29 mouse cellular contexts compared by ENCODE assay signal in genomic region chr8:107510766-107511165, GRCm38 (mm10).
DNase-seq lines count a peak whose midpoint lies in the region; ATAC-seq and TF ChIP-seq lines count a peak whose summit lies in the region.
"Had no signal": no experiment of that assay in that cellular context is flagged by ENCODE, and none has a peak within 500 bp of the region (broad histone marks: within the 10 kb centered on the region; RNA-seq: fewer than 3 reads in every experiment).

No protein-coding gene starts in this region.

- no peak for ATAC-seq in embryonic facial prominence, embryonic 14.5 days (ENCODE audit: low read depth)
- no peak for ATAC-seq in limb, embryonic 14.5 days (ENCODE audit: low FRiP score, low read depth)
- ATAC-seq in kidney, embryonic 15.5 days (replicated peaks; ENCODE audit: low FRiP score): no peak
- ATAC-seq: forebrain, embryonic 13.5 days; forebrain, embryonic 16.5 days; hindbrain, postnatal 0 days; inflammation-experienced regulatory T-cells, adult 6 months; Patski had no signal

- peaks cover 10% of the 10 kb centered on the region for H3K36me3 ChIP-seq in embryonic facial prominence, embryonic 14.5 days (ENCODE audit: control insufficient read depth, insufficient read depth, low read length)
- H3K36me3 ChIP-seq in limb, embryonic 14.5 days (ENCODE audit: control insufficient read depth, insufficient read depth, low read length): no peaks in the 10 kb centered on the region; the same call in 1 of the 2 replicates
- peaks cover 19% of the 10 kb centered on the region; the same call in 1 of the 2 replicates for H3K36me3 ChIP-seq in kidney, embryonic 15.5 days

- H3K4me3 ChIP-seq in layer of hippocampus, adult 2 months: no peak overlapping the region
- H3K4me3 ChIP-seq in embryonic facial prominence, embryonic 14.5 days (ENCODE audit: low read depth, low read length): no peak overlapping the region
- H3K4me3 ChIP-seq in limb, embryonic 14.5 days (replicated peaks; ENCODE audit: low read length): no peak overlapping the region
- no peak overlapping the region for H3K4me3 ChIP-seq in kidney, embryonic 15.5 days (replicated peaks)
- H3K4me3 ChIP-seq: embryonic facial prominence, embryonic 12.5 days; forebrain, embryonic 10.5 days; forebrain, embryonic 13.5 days; heart, embryonic 10.5 days; heart, embryonic 13.5 days had no signal

- no peaks in the 10 kb centered on the region for H3K27me3 ChIP-seq in embryonic facial prominence, embryonic 14.5 days (replicated peaks; ENCODE audit: control insufficient read depth, insufficient read depth, low read length)
- no peaks in the 10 kb centered on the region for H3K27me3 ChIP-seq in limb, embryonic 14.5 days (ENCODE audit: control insufficient read depth, insufficient read depth, low read length)
- no peaks in the 10 kb centered on the region for H3K27me3 ChIP-seq in kidney, embryonic 15.5 days
- H3K27me3 ChIP-seq: CH12.LX; embryonic facial prominence, embryonic 12.5 days; forebrain, embryonic 13.5 days; heart, embryonic 13.5 days; Patski had no signal

- peak overlapping the region; percentile 4; the same call in 1 of the 2 replicates for H3K27ac ChIP-seq in layer of hippocampus, adult 2 months
- peak overlapping the region; percentile 63; the same call in 1 of the 2 replicates for H3K27ac ChIP-seq in embryonic facial prominence, embryonic 14.5 days (replicated peaks; ENCODE audit: low read depth, low read length)
- H3K27ac ChIP-seq in limb, embryonic 14.5 days (replicated peaks; ENCODE audit: low read depth, low read length): peak overlapping the region; percentile 66
- H3K27ac ChIP-seq in kidney, embryonic 15.5 days: no peak overlapping the region
- H3K27ac ChIP-seq: forebrain, embryonic 10.5 days; forebrain, embryonic 13.5 days; heart, embryonic 10.5 days; heart, embryonic 13.5 days; hindbrain, embryonic 14.5 days; hindbrain, postnatal 0 days had no signal

- H3K9ac ChIP-seq in embryonic facial prominence, embryonic 14.5 days (ENCODE audit: low read depth, low read length): no peak overlapping the region
- no peak overlapping the region for H3K9ac ChIP-seq in limb, embryonic 14.5 days (ENCODE audit: low read depth, low read length, severe bottlenecking)
- H3K9ac ChIP-seq in kidney, embryonic 15.5 days: no peak overlapping the region
- H3K9ac ChIP-seq: embryonic facial prominence, embryonic 12.5 days; forebrain, embryonic 13.5 days; heart, embryonic 13.5 days; hindbrain, embryonic 14.5 days had no signal

- TF ChIP-seq CTCF in layer of hippocampus, adult 2 months (conservative IDR thresholded peaks at IDR 0.05): no peak

- no peak overlapping the region for H3K4me2 ChIP-seq in embryonic facial prominence, embryonic 14.5 days (ENCODE audit: low read depth, low read length)
- H3K4me2 ChIP-seq in limb, embryonic 14.5 days (replicated peaks; ENCODE audit: low read depth, low read length, severe bottlenecking): no peak overlapping the region
- H3K4me2 ChIP-seq in kidney, embryonic 15.5 days: no peak overlapping the region
- H3K4me2 ChIP-seq: embryonic facial prominence, embryonic 12.5 days; forebrain, embryonic 13.5 days; heart, embryonic 13.5 days; hindbrain, embryonic 14.5 days had no signal

- H3K9me3 ChIP-seq in embryonic facial prominence, embryonic 14.5 days (ENCODE audit: control insufficient read depth, low read length): no peaks in the 10 kb centered on the region
- no peaks in the 10 kb centered on the region for H3K9me3 ChIP-seq in limb, embryonic 14.5 days (ENCODE audit: control insufficient read depth, low read length)
- no peaks in the 10 kb centered on the region for H3K9me3 ChIP-seq in kidney, embryonic 15.5 days (replicated peaks)
- H3K9me3 ChIP-seq: embryonic facial prominence, embryonic 12.5 days; forebrain, embryonic 10.5 days; forebrain, embryonic 13.5 days; G1E; heart, embryonic 10.5 days; heart, embryonic 13.5 days had no signal

- WGBS in embryonic facial prominence, embryonic 14.5 days: 87% methylated on average over 3 of the region's 3 CpGs
- WGBS in limb, embryonic 14.5 days: 76% methylated on average over 3 of the region's 3 CpGs
- WGBS in kidney, embryonic 15.5 days: 90% methylated on average over 3 of the region's 3 CpGs

- TF ChIP-seq POLR2A in limb, embryonic 14.5 days (IDR thresholded peaks at IDR 0.05; ENCODE audit: borderline replicate concordance, extremely low read depth, insufficient read depth, insufficient read length): no peak

- peak; percentile 84 for DNase-seq in heart, adult 11 months
- no peak for DNase-seq in heart, postnatal 4 days
- no peak for DNase-seq in layer of hippocampus, adult 2 months (ENCODE audit: low spot score in 2 of 2)
- DNase-seq in layer of hippocampus, adult 11-12 months (ENCODE audit: low spot score): no peak
- DNase-seq in embryonic facial prominence, embryonic 14.5 days (ENCODE audit: low spot score): no peak
- peak; percentile 49 for DNase-seq in limb, embryonic 14.5 days (ENCODE audit: low spot score)
- no peak for DNase-seq in kidney, adult 8-10 months
- DNase-seq: adrenal gland, postnatal 10 days; adrenal gland, postnatal 36 days; B cell, adult 2 months; cerebellum, adult 18-20 months; cerebellum, adult 9-10 months; cerebellum, postnatal 14 days; gastrocnemius, postnatal 10 days; gastrocnemius, postnatal 36 days; heart, postnatal 14 days had no signal

- H3K4me1 ChIP-seq in embryonic facial prominence, embryonic 14.5 days (ENCODE audit: control insufficient read depth, insufficient read depth, low read length): 0 out of 2 replicates have a peak, but pooled peaks cover 2% of the 10 kb centered on the region
- peaks cover 11% of the 10 kb centered on the region for H3K4me1 ChIP-seq in limb, embryonic 14.5 days (ENCODE audit: control insufficient read depth, insufficient read depth, low read length)
- H3K4me1 ChIP-seq in kidney, embryonic 15.5 days: no peaks in the 10 kb centered on the region
- H3K4me1 ChIP-seq: forebrain, embryonic 10.5 days; forebrain, embryonic 13.5 days had no signal

Comparison
In these comparisons a context has a peak if more than half of its experiments do, and no peak if none do; other contexts are left out.
1. DNase-seq: peak in heart, adult 11 months (single experiment) and limb, embryonic 14.5 days (single experiment); none in heart, postnatal 4 days (single experiment), layer of hippocampus, adult 2 months (0 of 2), layer of hippocampus, adult 11-12 months (single experiment), embryonic facial prominence, embryonic 14.5 days (single experiment) and kidney, adult 8-10 months (0 of 2).